Mouse (Mus musculus) liver, embryonic 14.5 days (tissue): ENCODE results near the gene Lrp2.

Source experiments
- CTCF ChIP-seq: IDR thresholded peaks from 2 replicates; pipeline ENCODE4 v1.5.1; 2016; ENCODE audit warnings: antibody characterized with exemption, low read depth, control low read depth
- EP300 ChIP-seq: IDR thresholded peaks from 2 replicates; pipeline ENCODE4 v1.6.1; 2016; ENCODE audit warnings: antibody characterized with exemption, low read depth

GRCm38 (mm10) chr2:69418294-69418881 is 167.5 kb downstream of the Lrp2 start:
- no peak for TF ChIP-seq EP300
- TF ChIP-seq CTCF, result no peak
